Comparison of ENCODE assay signal across 8 mouse cellular contexts in the genomic region with DNA sequence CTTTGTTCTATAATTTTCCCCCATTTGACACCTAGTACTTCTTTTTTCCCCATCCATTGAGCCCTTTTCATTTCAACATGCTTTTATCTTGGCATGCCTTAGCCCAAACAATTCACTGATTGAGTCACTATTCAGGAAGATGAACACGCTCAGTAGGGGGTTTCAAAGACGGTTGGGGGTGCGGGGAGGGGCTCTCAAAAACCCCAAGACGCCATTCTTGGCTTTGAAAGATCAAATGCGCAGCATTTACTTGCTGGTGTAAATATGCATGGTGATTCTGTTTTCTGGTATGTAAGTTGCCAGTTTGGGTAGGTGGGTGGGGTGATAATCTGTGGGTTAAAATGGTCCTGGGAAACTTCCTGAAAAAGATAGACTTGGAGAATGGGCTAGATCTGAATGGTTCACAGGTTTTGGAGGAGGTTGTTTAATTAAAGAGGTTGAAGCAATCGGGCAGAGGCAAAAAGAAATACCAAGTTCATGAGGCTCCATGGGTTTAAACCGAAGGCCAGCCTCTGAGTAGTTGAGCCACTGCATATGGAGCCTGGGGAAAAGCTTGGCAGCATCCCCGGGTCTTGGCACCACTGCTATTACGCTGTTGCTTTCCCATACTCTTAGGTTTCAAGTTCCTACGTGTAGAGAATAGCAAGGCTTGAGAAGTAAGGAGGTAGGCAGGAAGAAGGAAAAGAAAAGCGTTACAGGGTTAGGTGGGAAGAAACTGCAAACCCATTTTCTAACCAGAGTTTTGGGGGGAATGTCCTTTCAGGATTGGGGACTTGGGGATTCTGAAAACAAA. TPM values are rescaled to one million over a fixed set of nuclear protein-coding genes. Genes with fewer than 3 reads are reported as not detected.
A peak's percentile ranks its signal among the peaks of the same experiment; 100 is the strongest.
DNase-seq lines count a peak whose midpoint lies in the region; ATAC-seq and TF ChIP-seq lines count a peak whose summit lies in the region.

No protein-coding gene starts in this region.

- WGBS in heart, embryonic 13.5 days, result 33% methylated on average over 11 of the region's 11 CpGs
- WGBS in heart, embryonic 16.5 days, result 35% methylated on average over 11 of the region's 11 CpGs
- 34% methylated on average over 11 of the region's 11 CpGs for WGBS in liver, embryonic 16.5 days (ENCODE audit: insufficient replicate concordance)
- 26% methylated on average over 11 of the region's 11 CpGs for WGBS in stomach, embryonic 16.5 days

- H3K9me3 ChIP-seq in heart, embryonic 13.5 days, result no peaks in the 10 kb centered on the region
- no peaks in the 10 kb centered on the region for H3K9me3 ChIP-seq in ES-Bruce4 (replicated peaks; ENCODE audit: control insufficient read depth, insufficient read depth, low read length, poor library complexity, severe bottlenecking)
- H3K9me3 ChIP-seq in heart, embryonic 16.5 days (replicated peaks; ENCODE audit: control insufficient read depth, low read length), result no peaks in the 10 kb centered on the region
- H3K9me3 ChIP-seq in liver, embryonic 16.5 days (replicated peaks; ENCODE audit: control insufficient read depth, low read length), result no peaks in the 10 kb centered on the region
- H3K9me3 ChIP-seq in stomach, embryonic 16.5 days (replicated peaks; ENCODE audit: control insufficient read depth, low read length), result no peaks in the 10 kb centered on the region

- H3K27me3 ChIP-seq in heart, embryonic 13.5 days (replicated peaks), result peaks cover 16% of the 10 kb centered on the region; the same call in 1 of the 2 replicates
- no peaks in the 10 kb centered on the region for H3K27me3 ChIP-seq in ES-Bruce4 (ENCODE audit: control insufficient read depth, insufficient read depth, low read length, poor library complexity, severe bottlenecking)
- no peaks in the 10 kb centered on the region; the same call in 1 of the 2 replicates for H3K27me3 ChIP-seq in heart, embryonic 16.5 days (ENCODE audit: control insufficient read depth, insufficient read depth, low read length)
- H3K27me3 ChIP-seq in liver, embryonic 16.5 days (ENCODE audit: control insufficient read depth, insufficient read depth, low read depth, low read length), result no peaks in the 10 kb centered on the region; the same call in 1 of the 2 replicates
- no peaks in the 10 kb centered on the region; the same call in 1 of the 2 replicates for H3K27me3 ChIP-seq in stomach, embryonic 16.5 days (ENCODE audit: control insufficient read depth, insufficient read depth, low read length)

- no peaks in the 10 kb centered on the region for H3K36me3 ChIP-seq in heart, embryonic 13.5 days
- H3K36me3 ChIP-seq in ES-Bruce4 (ENCODE audit: control insufficient read depth, insufficient read depth, low read length, poor library complexity, severe bottlenecking), result no peaks in the 10 kb centered on the region; the same call in 1 of the 2 replicates
- no peaks in the 10 kb centered on the region for H3K36me3 ChIP-seq in heart, embryonic 16.5 days (ENCODE audit: control insufficient read depth, insufficient read depth)
- no peaks in the 10 kb centered on the region for H3K36me3 ChIP-seq in liver, embryonic 16.5 days (ENCODE audit: control insufficient read depth, insufficient read depth)
- H3K36me3 ChIP-seq in stomach, embryonic 16.5 days (ENCODE audit: control insufficient read depth, insufficient read depth, low read length), result no peaks in the 10 kb centered on the region

- H3K4me2 ChIP-seq in heart, embryonic 13.5 days, result peak overlapping the region; percentile 77
- H3K4me2 ChIP-seq in heart, embryonic 16.5 days (ENCODE audit: low read depth, low read length), result peak overlapping the region; percentile 73
- H3K4me2 ChIP-seq in liver, embryonic 16.5 days (ENCODE audit: low read depth, low read length), result peak overlapping the region; percentile 73
- peak overlapping the region; percentile 66 for H3K4me2 ChIP-seq in stomach, embryonic 16.5 days (ENCODE audit: low read depth, low read length)

- H3K4me1 ChIP-seq in heart, embryonic 13.5 days, result peaks cover 19% of the 10 kb centered on the region
- no peaks in the 10 kb centered on the region for H3K4me1 ChIP-seq in ES-Bruce4 (ENCODE audit: control insufficient read depth, insufficient read depth, low read length)
- peaks cover 9% of the 10 kb centered on the region for H3K4me1 ChIP-seq in heart, embryonic 16.5 days (ENCODE audit: control insufficient read depth, insufficient read depth, low read length)
- no peaks in the 10 kb centered on the region; the same call in 1 of the 2 replicates for H3K4me1 ChIP-seq in liver, embryonic 16.5 days (ENCODE audit: control insufficient read depth, low read depth, low read length)
- no peaks in the 10 kb centered on the region for H3K4me1 ChIP-seq in stomach, embryonic 16.5 days (ENCODE audit: control insufficient read depth, insufficient read depth, low read length)

- no peak for ATAC-seq in heart, embryonic 13.5 days (ENCODE audit: extremely low read depth, insufficient number of reproducible peaks, low FRiP score, low TSS enrichment)
- no peak for ATAC-seq in heart, embryonic 16.5 days (replicated peaks; ENCODE audit: extremely low read depth, insufficient read depth, low FRiP score)
- no peak for ATAC-seq in liver, embryonic 16.5 days (ENCODE audit: low read depth)
- ATAC-seq in stomach, embryonic 16.5 days (ENCODE audit: insufficient read depth, low FRiP score), result no peak

- DNase-seq in heart, adult 11 months, result no peak
- peak; percentile 42 to 49 for DNase-seq in cerebellum, postnatal 14 days
- no peak for DNase-seq in layer of hippocampus, adult 11-12 months (ENCODE audit: low spot score)

- H3K27ac ChIP-seq in heart, embryonic 13.5 days (replicated peaks), result no peak overlapping the region
- no peak overlapping the region for H3K27ac ChIP-seq in ES-Bruce4 (ENCODE audit: insufficient read depth, low read length)
- no peak overlapping the region; the same call in 1 of the 2 replicates for H3K27ac ChIP-seq in heart, embryonic 16.5 days (ENCODE audit: low read length)
- no peak overlapping the region for H3K27ac ChIP-seq in liver, embryonic 16.5 days (ENCODE audit: low read length)
- H3K27ac ChIP-seq in stomach, embryonic 16.5 days (ENCODE audit: low read length), result no peak overlapping the region

- no peak for TF ChIP-seq CTCF in ES-Bruce4 (IDR thresholded peaks at IDR 0.05; ENCODE audit: low read depth, low read length)

- H3K9ac ChIP-seq in heart, embryonic 13.5 days, result peak overlapping the region; percentile 85
- peak overlapping the region; percentile 77 for H3K9ac ChIP-seq in ES-Bruce4 (ENCODE audit: low read depth, poor library complexity, severe bottlenecking)
- H3K9ac ChIP-seq in heart, embryonic 16.5 days (ENCODE audit: low read length), result peak overlapping the region; percentile 20; the same call in 1 of the 2 replicates
- no peak overlapping the region; the same call in 1 of the 2 replicates for H3K9ac ChIP-seq in liver, embryonic 16.5 days (ENCODE audit: low read depth, low read length)
- no peak overlapping the region for H3K9ac ChIP-seq in stomach, embryonic 16.5 days (ENCODE audit: low read length)

- H3K4me3 ChIP-seq in heart, embryonic 13.5 days, result peak overlapping the region; percentile 76
- peak overlapping the region; percentile 49 for H3K4me3 ChIP-seq in ES-Bruce4 (ENCODE audit: low read depth, low read length)
- H3K4me3 ChIP-seq in heart, embryonic 16.5 days (ENCODE audit: low read length), result peak overlapping the region; percentile 74
- peak overlapping the region; percentile 77 for H3K4me3 ChIP-seq in liver, embryonic 16.5 days (ENCODE audit: low read depth, low read length)
- peak overlapping the region; percentile 67 for H3K4me3 ChIP-seq in stomach, embryonic 16.5 days (replicated peaks; ENCODE audit: low read length)

- no peak for TF ChIP-seq EP300 in ES-Bruce4 (IDR thresholded peaks at IDR 0.05; ENCODE audit: insufficient read depth, low read depth, low read length)

- TF ChIP-seq POLR2A in ES-Bruce4 (IDR thresholded peaks at IDR 0.05; ENCODE audit: insufficient read depth, low read length), result no peak

RNA-seq across cellular contexts. Expression of a gene that starts 1.6 kb away (rescaled TPM):
- polyA plus RNA-seq in heart, embryonic 13.5 days (2015; fragmentation: Nextera tagmentation; extraction: Ambion mirVana), result 2.8 and 2.9 TPM in 2 replicates
- polyA plus RNA-seq in ES-Bruce4 (2011; ENCODE audit: insufficient read depth, insufficient read length, low read depth, missing spikeins), result 0.94 and 1.1 TPM in 2 replicates
- polyA plus RNA-seq in heart, embryonic 16.5 days (2015; fragmentation: Nextera tagmentation; extraction: Ambion mirVana), result 3.2 and 3.8 TPM in 2 replicates
- polyA plus RNA-seq in liver, embryonic 16.5 days (2015; fragmentation: Nextera tagmentation; extraction: Ambion mirVana), result 0.70 and 0.91 TPM in 2 replicates
- polyA plus RNA-seq in stomach, embryonic 16.5 days (2015; fragmentation: Nextera tagmentation; extraction: Ambion mirVana), result 3.1 and 3.3 TPM in 2 replicates

Comparison
In these comparisons a context has a peak if more than half of its experiments do, and no peak if none do; other contexts are left out.
1. H3K9ac ChIP-seq: peak in heart, embryonic 13.5 days (single experiment), ES-Bruce4 (single experiment) and heart, embryonic 16.5 days (single experiment); none in liver, embryonic 16.5 days (single experiment) and stomach, embryonic 16.5 days (single experiment).
2. DNase-seq: peak in cerebellum, postnatal 14 days (2 of 2); none in heart, adult 11 months (single experiment) and layer of hippocampus, adult 11-12 months (single experiment).
3. Peak in every context shown above with its lines, with median percentiles within 50 percentile points of each other: H3K4me2 ChIP-seq and H3K4me3 ChIP-seq.